Mouse (Mus musculus) CD4-positive naive resting alpha-beta T cell, adult 57 days (primary cell): Measurements from ENCODE around the gene Mettl18. TPM values are rescaled to one million over a fixed set of nuclear protein-coding genes. Genes with fewer than 3 reads are reported as not detected.

Experiments
- total RNA-seq: library from RNA; stranded (reverse); gene quantifications from one replicate; pipeline ENCODE4 v1.2.4, GENCODE M21; 2023

Gene Mettl18
- 6.6 TPM for total RNA-seq

GRCm38 (mm10) chr1:163994721-163995608, at the start of gene Mettl18, which contains the start of gene BC055324:
Gene Mettl18, plus strand, starts transcription at chr1:163994889.
Gene BC055324, minus strand, starts transcription at chr1:163994796.

Other genes with a start within 250 kb of the Mettl18 start
- 3.3 TPM for gene Kifap3, start 215.3 kb upstream of the Mettl18 start, total RNA-seq
- gene Scyl3, start 65.8 kb upstream of the Mettl18 start, total RNA-seq = 34.7 TPM
- gene BC055324, start 93 bp upstream of the Mettl18 start, total RNA-seq = 3.8 TPM
- not detected for gene Sele, start 53.3 kb downstream of the Mettl18 start, total RNA-seq
- gene Sell, start 67.1 kb downstream of the Mettl18 start, total RNA-seq = 643 TPM
- 0.80 TPM for gene Selp, start 120.4 kb downstream of the Mettl18 start, total RNA-seq
- 0.80 TPM for gene F5, start 156.9 kb downstream of the Mettl18 start, total RNA-seq